Mouse (Mus musculus) splenic B cell, adult 2 months (primary cell): ENCODE results near the gene Cdkal1.

Experiments
- DNase-seq: peaks from one replicate; pipeline ENCODE4 v3.0.0-alpha.2; 2011; ENCODE audit warnings: low read depth, low spot score
- H3K27me3 ChIP-seq: 2 replicates; pipeline ENCODE4 v1.6.1; 2012; ENCODE audit warnings: mild to moderate bottlenecking, low read length, moderate library complexity, mixed read lengths; ENCODE audit not compliant: control insufficient read depth, poor library complexity, insufficient read depth, severe bottlenecking
- H3K36me3 ChIP-seq: 2 replicates; pipeline ENCODE4 v1.6.1; 2012; ENCODE audit warnings: mild to moderate bottlenecking, low read length, moderate library complexity, mixed read lengths; ENCODE audit not compliant: control insufficient read depth, poor library complexity, insufficient read depth, severe bottlenecking

Cdkal1 gene

DNA sequence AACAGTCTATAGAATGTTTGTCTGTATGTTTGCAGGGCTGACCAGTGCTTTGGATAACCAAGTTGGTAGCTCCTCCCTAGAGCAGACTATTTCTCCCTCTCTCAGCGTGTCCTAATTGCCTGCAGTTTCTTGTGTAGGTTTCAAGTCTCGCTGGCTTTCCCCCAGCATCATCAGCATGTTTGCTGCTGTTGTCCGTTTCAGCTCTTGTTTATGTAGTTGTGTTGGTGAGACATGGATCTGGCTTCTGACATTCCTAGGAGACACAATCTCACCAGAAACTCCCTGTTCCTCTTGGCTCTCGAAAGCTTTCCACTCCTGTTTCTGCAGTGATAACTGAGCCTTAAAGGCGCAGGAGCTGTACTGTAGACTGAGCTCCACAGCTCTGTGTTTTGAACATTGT is 224.1 kb downstream of the Cdkal1 start:
- no peaks in the 10 kb centered on the region for H3K27me3 ChIP-seq
- H3K36me3 ChIP-seq: no peaks in the 10 kb centered on the region
- no peak for DNase-seq

- H3K27me3 ChIP-seq: no peaks in the 10 kb centered on the region
- DNase-seq: no peak
- H3K36me3 ChIP-seq: no peaks in the 10 kb centered on the region
Measured at GRCm38 (mm10) chr13:29628607-29629006, 226.9 kb downstream of the Cdkal1 start.

DNA sequence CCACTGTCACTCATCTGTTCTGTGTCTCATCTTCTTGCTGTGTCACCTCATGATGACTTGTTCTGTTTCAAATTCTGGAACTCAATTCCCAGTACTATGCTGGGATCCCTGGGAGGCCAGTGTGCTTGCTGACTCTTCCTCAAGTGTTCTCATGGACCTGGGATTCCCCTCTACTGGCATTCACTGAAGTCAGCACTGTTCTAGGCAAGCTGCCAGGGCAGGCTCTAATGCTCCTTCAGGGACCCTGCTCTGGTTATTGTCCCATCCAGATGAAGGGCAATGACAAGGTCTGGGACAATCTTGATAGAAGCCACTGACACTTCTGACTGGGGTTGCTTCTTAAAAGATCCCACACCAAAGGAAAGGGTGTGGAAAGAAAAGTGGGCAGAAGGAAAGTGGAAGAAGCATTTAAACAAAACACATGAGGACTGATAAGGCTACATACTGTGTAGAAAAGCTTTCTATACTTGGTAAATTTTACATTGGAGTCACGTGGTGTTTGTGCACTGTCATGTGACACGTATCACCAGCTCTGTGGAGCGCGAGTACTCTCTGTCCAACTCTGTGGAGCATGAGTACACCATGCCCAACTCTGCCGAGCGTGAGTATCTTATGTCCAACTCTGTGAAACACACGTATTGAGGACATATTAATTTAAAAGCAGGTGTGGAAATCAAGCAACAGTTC is 227.9 kb downstream of the Cdkal1 start:
- H3K36me3 ChIP-seq: no peaks in the 10 kb centered on the region
- no peak for DNase-seq
- H3K27me3 ChIP-seq: no peaks in the 10 kb centered on the region

- no peak for DNase-seq
- Histone ChIP-seq H3K36me3 (no peaks in the 10 kb centered on the region), H3K27me3 (no peaks in the 10 kb centered on the region)
Measured at GRCm38 (mm10) chr13:29624929-29625328, 230.5 kb downstream of the Cdkal1 start.

DNA sequence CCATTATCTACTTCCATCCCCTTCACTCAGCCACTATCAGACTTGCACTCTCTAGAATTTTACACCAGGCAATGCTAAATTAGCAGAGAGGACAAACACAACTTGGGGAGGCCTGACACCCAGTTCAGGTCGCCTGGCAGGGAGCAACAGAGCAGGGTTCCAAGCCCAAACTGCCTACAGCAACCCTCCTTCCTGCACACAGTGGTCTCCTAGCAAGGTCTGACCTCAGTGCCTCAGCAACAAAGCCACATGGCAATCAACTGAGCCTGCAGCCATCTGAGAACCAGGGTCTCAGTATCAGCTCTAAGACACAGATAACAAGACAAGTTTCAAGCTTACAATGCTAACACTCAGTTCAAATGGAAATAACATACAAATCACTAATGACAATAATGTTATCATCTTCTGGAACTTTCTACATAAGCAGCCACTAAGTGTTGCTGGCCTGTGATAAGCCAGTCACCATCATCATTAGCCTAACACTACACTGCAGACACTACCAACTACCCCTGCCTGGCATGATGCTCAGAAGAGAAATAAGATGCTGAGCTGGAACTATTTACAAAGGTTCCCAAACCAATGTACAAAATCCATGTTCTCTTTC is 231.7 kb downstream of the Cdkal1 start:
- Histone ChIP-seq H3K36me3 (no peaks in the 10 kb centered on the region), H3K27me3 (no peaks in the 10 kb centered on the region)
- no peak for DNase-seq

DNA sequence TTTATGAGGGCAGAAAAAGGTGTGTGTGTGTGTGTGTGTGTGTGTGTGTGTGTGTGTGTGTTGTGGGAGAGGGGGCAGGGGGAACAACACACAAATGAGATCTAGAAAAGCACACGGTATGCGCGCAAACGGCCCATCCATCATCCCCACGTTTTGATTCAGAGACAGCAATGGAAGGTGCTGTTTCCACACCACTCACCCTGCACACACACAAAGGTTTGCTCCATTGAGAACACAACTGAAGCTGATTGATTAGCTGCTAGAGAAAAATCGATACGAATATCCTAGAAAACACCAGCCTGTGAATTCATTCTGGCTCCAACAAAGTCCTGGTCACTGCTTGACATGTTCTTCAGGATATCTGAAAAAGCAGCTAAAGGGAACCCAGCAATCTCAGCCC is 233.6 kb downstream of the Cdkal1 start:
- DNase-seq: no peak
- no peaks in the 10 kb centered on the region for H3K27me3 ChIP-seq
- no peaks in the 10 kb centered on the region for H3K36me3 ChIP-seq

DNA sequence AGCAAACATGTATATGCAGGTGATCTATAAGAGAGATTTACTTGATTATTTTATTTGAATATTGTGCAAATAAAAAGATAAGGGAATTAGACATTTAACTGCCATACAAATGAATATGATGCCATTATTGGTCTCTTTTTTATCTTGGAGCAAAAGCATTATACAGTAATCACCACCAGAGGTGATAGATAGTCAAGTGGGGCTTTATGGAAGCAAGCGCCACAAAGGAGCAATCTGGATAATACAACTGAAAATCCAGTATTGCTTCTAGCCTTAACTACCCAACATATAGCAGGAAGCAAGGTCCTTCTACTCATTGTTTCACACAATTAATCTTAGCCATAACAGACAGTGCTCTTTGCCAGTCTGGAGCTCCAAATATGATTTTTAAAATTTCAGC is 234.1 kb downstream of the Cdkal1 start:
- DNase-seq: no peak
- Histone ChIP-seq H3K36me3 (no peaks in the 10 kb centered on the region), H3K27me3 (no peaks in the 10 kb centered on the region)

GRCm38 (mm10) chr13:29620826-29621225 is 234.6 kb downstream of the Cdkal1 start:
- no peaks in the 10 kb centered on the region for H3K27me3 ChIP-seq
- DNase-seq: no peak
- no peaks in the 10 kb centered on the region for H3K36me3 ChIP-seq

DNA sequence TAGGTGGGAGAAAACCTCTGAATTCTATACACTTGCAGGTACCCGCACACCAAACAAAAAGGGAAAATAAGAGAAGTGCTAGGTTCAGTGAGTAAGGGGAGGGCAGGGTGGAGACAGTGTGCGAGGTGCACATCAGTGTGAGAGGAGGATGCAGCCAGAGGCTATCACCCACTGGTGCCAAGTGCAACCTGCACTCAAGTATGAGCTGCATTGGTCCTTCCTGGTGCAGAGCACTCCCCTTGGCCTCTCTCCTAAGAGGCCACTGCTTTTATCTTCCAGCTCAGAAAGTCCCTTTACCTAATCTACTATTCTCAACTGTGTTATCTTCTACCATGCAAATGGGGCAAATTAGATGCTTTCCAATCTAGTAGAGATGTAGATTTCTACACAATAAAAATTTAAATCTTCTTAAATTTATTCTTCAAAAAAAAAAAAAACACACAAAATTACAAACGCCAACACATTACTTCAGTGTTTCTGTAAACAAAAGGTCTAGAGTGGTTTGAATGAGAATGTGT is 238.8 kb downstream of the Cdkal1 start:
- no peaks in the 10 kb centered on the region for H3K27me3 ChIP-seq
- no peak for DNase-seq
- no peaks in the 10 kb centered on the region for H3K36me3 ChIP-seq

DNA sequence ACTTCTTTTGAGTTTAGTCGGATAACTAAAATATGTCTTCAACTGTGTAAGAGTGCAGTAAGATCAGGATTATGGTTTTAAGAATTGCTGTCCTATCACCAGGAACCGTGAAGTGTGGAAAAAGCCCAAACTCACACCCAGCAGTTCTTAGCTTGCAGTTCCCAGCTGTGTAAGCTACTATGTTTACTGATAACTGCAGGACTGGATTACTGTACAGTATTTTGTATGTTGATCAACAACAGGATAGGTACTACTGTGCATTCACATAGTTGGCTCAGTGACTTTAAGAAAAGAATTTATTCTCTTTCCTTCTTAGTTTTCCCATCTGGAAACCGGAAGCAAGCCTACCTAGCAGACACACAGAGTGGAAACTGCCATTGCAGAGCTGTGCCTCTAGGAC is 239.5 kb downstream of the Cdkal1 start:
- DNase-seq: no peak
- Histone ChIP-seq H3K36me3 (no peaks in the 10 kb centered on the region), H3K27me3 (no peaks in the 10 kb centered on the region)

- H3K27me3 ChIP-seq: no peaks in the 10 kb centered on the region
- H3K36me3 ChIP-seq: no peaks in the 10 kb centered on the region
- DNase-seq: no peak
Measured at GRCm38 (mm10) chr13:29615081-29615480, 240.4 kb downstream of the Cdkal1 start.

DNA sequence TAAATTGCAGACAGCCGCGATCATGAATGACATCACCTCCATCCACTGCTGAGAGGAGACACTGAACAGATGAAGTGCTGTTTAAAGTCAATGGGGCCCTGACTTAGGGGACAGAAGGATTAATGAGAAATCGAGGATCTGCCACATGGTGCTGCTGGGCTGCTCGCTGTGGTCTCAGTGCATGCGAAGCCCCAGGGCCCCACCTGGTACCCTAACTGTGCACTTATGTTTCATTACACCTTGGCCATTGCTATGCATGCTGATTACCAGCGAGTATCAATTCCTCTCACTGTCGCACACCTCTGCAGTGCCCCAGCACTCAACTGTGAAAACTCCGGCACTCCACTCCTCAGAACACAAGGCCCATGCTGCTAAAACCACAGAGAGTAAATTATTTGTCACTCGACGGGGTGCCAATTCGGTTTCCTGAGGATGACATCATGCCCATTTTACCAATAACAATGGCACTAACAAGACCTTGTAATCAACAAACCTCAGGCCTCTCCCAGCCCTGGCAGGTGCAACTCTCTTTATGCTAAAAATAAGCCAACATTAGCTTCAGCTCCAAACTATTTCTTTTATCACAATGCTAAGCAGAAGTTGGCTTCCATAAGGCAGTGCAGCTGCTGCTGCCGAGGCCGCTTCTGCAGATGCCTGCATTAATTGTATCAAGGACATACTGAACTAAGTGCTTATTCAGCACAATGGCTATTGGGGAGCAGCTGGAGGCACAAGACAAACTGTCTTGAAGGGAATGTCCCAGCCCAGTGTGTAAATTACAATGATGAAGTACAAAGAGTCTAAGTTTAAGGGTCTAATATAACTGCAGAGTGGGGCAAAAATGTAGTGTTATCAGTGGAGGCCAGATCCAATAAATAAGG is 245.2 kb downstream of the Cdkal1 start:
- Histone ChIP-seq H3K36me3 (no peaks in the 10 kb centered on the region), H3K27me3 (no peaks in the 10 kb centered on the region)
- DNase-seq: peak; percentile 9

DNA sequence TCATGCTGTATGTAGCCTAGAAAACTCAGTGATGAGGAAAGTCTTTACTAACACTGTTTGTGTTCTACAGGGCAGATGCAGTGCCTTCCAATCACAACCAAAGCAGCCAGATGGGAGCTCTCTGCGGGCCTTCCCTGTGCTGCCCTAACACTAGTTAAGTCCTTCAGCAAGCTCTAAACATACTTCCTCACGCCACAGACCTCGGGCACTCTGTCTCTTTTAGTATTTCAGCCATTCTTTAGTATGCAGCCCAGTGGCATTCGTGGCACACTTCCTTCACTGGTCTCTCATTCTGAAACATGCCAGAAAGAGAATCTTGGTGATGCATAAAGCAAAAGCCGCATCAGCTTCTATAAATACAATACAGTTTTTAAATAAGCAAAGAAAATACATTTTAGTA is 246.0 kb downstream of the Cdkal1 start:
- DNase-seq: no peak
- Histone ChIP-seq H3K27me3 (no peaks in the 10 kb centered on the region), H3K36me3 (no peaks in the 10 kb centered on the region)

GRCm38 (mm10) chr13:29604241-29604640 is 251.2 kb downstream of the Cdkal1 start:
- Histone ChIP-seq H3K36me3 (no peaks in the 10 kb centered on the region), H3K27me3 (no peaks in the 10 kb centered on the region)
- peak; percentile 50 for DNase-seq

GRCm38 (mm10) chr13:29603597-29603996 is 251.9 kb downstream of the Cdkal1 start:
- H3K36me3 ChIP-seq: no peaks in the 10 kb centered on the region
- no peak for DNase-seq
- no peaks in the 10 kb centered on the region for H3K27me3 ChIP-seq
